Mouse (Mus musculus): Measurements from ENCODE around the gene Nlrx1.

Nlrx1 gene

DNA sequence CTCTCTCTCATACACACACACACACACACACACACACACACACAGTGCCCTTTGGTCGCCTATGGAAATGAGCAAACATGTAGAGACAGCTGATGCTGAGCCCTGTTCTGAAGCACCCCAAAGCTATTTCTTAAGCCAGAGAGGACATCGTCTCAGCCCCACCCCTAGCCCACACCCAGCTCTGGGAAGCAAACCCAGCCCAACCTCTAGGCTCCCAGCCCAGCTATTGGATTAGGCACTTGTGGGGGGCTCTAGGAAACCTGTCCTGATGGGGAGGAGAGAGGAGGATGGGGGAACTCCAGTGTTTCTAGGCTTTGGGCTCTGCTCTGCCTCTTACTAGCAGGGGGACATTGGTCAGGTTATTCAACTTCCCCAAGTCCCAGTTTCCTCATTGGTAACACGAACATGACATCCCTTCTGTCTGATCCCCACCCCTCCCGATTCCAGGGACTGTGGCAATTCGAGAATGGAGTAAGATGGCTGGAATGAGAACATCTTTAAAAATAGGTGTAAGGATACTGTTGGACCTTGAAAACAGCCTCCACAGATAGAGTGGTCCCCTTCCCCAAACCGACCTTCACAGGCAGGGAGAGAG, 18.0 kb upstream of the Nlrx1 start:
- in situ Hi-C loops (cut with MboI; ENCODE audit: low pct_unique_long_range_greater_than_20kb in 1 of 2, low sequenced_read_pairs in 2 of 2, unreplicated experiment in 1 of 2), result no loop called here

DNA sequence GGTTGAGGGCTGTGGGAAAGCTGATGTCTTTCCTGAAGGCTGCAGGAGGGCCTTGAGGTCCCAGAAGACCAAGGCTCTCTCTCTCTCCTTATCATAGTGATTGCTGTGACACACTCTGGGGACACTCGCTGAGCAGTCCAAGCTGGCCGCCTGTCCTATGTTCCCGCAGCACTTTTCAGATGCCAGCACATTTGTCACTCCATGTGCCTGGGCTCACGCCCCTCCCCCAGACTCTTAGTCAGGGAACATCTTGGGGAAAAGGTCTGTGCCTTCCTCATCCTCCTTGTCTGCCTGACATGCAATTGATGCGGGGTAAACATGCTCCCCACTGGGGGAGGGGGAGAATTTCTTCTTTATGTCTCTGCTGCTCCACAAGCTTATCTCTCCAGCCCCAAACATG, 14.8 kb upstream of the Nlrx1 start:
- in situ Hi-C loops (cut with MboI; ENCODE audit: low pct_unique_long_range_greater_than_20kb in 1 of 2, low sequenced_read_pairs in 2 of 2, unreplicated experiment in 1 of 2), result no loop called here

DNA sequence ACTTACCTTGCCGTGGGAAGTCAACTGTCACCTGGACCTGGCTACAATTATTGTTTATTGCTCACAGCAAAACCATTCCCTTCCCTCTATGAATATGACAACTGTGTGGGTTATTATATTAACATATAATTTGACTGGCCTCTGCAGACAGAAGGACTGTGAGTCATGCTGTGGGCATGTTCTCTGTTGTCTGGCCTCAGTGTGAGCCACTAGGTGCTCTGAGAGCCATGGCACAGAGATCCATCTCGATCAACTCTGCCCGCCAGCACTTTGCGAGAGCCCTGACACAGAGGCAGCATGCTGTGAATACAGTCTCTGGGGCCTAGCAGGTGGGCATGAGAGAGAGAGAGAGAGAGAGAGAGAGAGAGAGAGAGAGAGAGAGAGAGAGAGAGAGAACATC, 1.6 kb upstream of the Nlrx1 start:
- in situ Hi-C loops (cut with MboI; ENCODE audit: low pct_unique_long_range_greater_than_20kb in 1 of 2, low sequenced_read_pairs in 2 of 2, unreplicated experiment in 1 of 2), result loop anchor here in 1 of 2 experiments (25.0 kb wide), 1 partner anchor 283 kb away; no protein-coding TSS in a partner anchor

DNA sequence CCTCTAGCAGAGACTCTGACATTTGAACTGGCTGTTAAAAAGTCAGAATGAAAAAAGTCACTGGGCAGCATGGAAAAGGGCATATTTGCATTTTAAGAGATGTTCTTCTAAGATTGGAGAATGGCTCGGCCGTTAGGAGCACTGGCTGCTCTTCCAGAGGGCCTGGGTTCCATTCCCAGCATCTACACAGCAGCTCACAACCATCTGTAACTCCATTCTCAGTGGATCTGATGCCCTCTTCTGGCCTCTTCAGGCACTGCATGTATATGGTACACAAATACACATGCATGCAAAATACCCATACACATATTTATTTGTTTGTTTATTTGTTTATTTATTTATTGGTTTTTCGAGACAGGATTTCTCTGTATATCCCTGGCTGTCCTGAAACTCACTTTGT, 678 bp upstream of the Nlrx1 start:
- in situ Hi-C loops (cut with MboI; ENCODE audit: low pct_unique_long_range_greater_than_20kb in 1 of 2, low sequenced_read_pairs in 2 of 2, unreplicated experiment in 1 of 2), result loop anchor here in 1 of 2 experiments (25.0 kb wide), 1 partner anchor 282 kb away; no protein-coding TSS in a partner anchor

DNA sequence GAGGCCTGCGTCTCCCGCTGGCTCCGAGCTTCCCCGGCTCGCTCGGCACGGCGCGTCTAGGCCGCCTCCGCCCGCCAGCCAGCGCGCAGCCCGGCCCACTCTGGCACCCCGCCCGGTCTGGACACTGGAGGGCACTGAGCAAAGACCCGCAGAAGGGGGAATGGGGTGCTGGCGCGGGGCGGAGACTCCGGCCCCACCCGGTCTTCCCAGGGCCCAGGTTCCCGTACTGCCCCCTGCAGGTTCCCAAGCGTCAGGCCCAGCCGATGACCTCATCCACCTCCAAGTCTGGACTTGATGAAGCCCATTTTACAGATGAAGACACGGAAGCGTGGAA, 405 bp downstream of the Nlrx1 start:
- in situ Hi-C loops (cut with MboI; ENCODE audit: low pct_unique_long_range_greater_than_20kb in 1 of 2, low sequenced_read_pairs in 2 of 2, unreplicated experiment in 1 of 2), result loop anchor here in 1 of 2 experiments (25.0 kb wide), 1 partner anchor 281 kb away; no protein-coding TSS in a partner anchor

- in situ Hi-C loops (cut with MboI; ENCODE audit: low pct_unique_long_range_greater_than_20kb in 1 of 2, low sequenced_read_pairs in 2 of 2, unreplicated experiment in 1 of 2), result loop anchor here in 1 of 2 experiments (25.0 kb wide), 1 partner anchor 280 kb away; no protein-coding TSS in a partner anchor
Measured at GRCm38 (mm10) chr9:44267319-44268026, 926 bp downstream of the Nlrx1 start.

DNA sequence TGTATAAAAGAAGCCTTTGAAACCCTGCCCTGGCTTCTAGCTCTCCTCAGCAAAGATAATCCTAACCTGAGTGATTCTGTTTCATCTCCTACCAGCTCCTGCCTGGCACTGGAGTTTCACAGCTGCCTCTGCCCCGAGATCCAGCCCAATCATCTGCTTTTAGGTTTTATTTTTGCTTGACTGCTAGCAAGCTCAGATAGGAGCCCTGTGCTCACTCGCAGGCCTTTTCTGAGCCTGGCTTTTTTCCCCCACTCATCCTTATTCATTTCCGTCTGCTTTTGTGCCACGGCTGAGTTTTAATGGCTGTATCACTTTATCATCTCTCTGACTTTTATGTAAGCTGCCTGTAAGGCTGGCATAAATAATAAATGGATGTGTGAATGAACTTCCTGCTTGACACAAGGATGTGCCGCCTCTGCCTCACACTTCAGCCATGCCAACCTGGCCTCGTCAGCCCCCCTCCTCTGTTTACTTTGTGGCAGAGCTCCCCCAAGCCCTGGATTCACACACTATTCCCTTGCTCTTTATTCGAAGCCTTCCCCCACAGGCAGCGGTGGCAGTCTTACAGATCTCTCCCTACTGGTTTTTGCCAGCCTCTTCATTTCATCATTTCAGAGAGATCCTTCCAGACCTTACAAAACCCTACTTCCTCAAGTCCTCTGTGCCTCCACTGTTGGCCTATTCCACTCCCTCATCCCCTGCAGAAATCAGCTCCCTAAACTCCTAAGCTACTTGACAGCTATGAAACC, 1.7 kb downstream of the Nlrx1 start:
- in situ Hi-C loops (cut with MboI; ENCODE audit: low pct_unique_long_range_greater_than_20kb in 1 of 2, low sequenced_read_pairs in 2 of 2, unreplicated experiment in 1 of 2), result loop anchor here in 1 of 2 experiments (25.0 kb wide), 1 partner anchor 279 kb away; no protein-coding TSS in a partner anchor

DNA sequence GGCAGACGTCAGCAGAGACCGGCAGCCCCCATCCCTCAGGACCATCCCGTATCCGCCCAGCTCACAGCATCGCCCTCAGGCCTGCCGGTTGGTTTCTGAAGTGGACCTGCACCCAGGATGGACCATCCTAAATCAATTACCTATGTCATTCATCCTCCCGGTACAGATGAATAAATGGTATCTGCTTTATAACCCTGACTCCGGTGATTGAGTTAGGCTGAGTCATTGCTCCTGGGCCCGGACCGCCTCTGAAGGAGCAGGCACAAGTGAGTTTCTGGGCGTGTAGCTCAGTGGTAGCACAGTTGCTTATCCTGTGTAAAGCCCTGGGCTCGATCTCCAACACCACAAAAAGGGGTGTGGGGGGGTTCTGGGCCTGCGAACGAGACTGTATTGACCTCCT, 7.0 kb downstream of the Nlrx1 start:
- in situ Hi-C loops (cut with MboI; ENCODE audit: low pct_unique_long_range_greater_than_20kb in 1 of 2, low sequenced_read_pairs in 2 of 2, unreplicated experiment in 1 of 2), result loop anchor here in 1 of 2 experiments (25.0 kb wide), 1 partner anchor 274 kb away; no protein-coding TSS in a partner anchor

- in situ Hi-C loops (cut with MboI; ENCODE audit: low pct_unique_long_range_greater_than_20kb in 1 of 2, low sequenced_read_pairs in 2 of 2, unreplicated experiment in 1 of 2), result loop anchor here in 1 of 2 experiments (25.0 kb wide), 1 partner anchor 272 kb away; no protein-coding TSS in a partner anchor
Measured at GRCm38 (mm10) chr9:44259014-44259413, 9.4 kb downstream of the Nlrx1 start.

DNA sequence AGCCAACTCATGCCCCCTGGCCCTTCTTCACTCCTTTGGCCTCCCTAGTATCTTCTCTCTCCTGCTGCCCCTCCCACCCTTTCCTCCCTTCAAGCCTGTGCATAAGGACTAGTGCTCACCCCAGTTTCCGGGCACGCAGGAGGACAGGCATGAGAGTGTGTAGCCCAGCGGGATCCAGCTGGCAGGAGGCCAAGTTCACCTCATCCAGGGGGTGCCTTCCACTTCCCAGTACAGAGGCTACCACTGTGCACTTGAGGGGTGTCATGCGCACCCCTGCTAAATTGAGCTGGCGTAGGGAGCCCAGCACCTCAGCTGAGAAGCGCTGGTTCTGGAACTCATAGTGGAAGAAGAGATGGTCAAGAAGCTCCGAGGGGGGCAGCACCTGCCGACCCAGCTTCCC, 12.2 kb downstream of the Nlrx1 start:
- in situ Hi-C loops (cut with MboI; ENCODE audit: low pct_unique_long_range_greater_than_20kb in 1 of 2, low sequenced_read_pairs in 2 of 2, unreplicated experiment in 1 of 2), result loop anchor here in 1 of 2 experiments (25.0 kb wide), 1 partner anchor 269 kb away; no protein-coding TSS in a partner anchor

GRCm38 (mm10) chr9:44255136-44255521, 13.3 kb downstream of the Nlrx1 start:
- in situ Hi-C loops (cut with MboI; ENCODE audit: low pct_unique_long_range_greater_than_20kb in 1 of 2, low sequenced_read_pairs in 2 of 2, unreplicated experiment in 1 of 2), result loop anchor here in 1 of 2 experiments (25.0 kb wide), 1 partner anchor 268 kb away; no protein-coding TSS in a partner anchor

- in situ Hi-C loops (cut with MboI; ENCODE audit: low pct_unique_long_range_greater_than_20kb in 1 of 2, low sequenced_read_pairs in 2 of 2, unreplicated experiment in 1 of 2), result loop anchor here in 1 of 2 experiments (25.0 kb wide), 1 partner anchor 267 kb away; no protein-coding TSS in a partner anchor
Measured at GRCm38 (mm10) chr9:44254508-44255135, 13.8 kb downstream of the Nlrx1 start.

DNA sequence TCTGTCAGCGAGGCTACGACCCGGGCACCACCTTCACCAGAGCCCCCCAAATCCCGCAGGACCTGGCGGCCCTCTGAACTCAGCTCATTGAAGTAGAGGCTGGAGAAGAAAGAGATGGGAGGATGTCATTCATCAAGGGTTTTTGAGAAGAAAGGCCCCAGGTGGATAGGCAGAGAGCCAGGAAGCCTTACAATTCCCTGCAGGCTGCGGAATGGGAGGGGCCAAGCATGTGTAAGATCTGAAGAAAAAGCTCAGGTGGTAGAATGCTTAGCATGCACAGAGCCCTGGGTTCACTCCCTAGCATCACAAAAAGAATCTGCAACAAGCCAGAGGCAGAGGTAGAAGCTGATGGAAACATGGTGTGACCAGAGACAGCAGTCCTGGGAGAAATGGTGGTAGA, 15.0 kb downstream of the Nlrx1 start:
- in situ Hi-C loops (cut with MboI; ENCODE audit: low pct_unique_long_range_greater_than_20kb in 1 of 2, low sequenced_read_pairs in 2 of 2, unreplicated experiment in 1 of 2), result loop anchor here in 1 of 2 experiments (25.0 kb wide), 1 partner anchor 266 kb away; no protein-coding TSS in a partner anchor

GRCm38 (mm10) chr9:44251314-44251713, 17.1 kb downstream of the Nlrx1 start, which contains the start of gene Pdzd3:
Gene Pdzd3, minus strand, starts transcription at chr9:44251471.
- in situ Hi-C loops (cut with MboI; ENCODE audit: low pct_unique_long_range_greater_than_20kb in 1 of 2, low sequenced_read_pairs in 2 of 2, unreplicated experiment in 1 of 2), result loop anchor here in 1 of 2 experiments (25.0 kb wide), 1 partner anchor 264 kb away; no protein-coding TSS in a partner anchor

- in situ Hi-C loops (cut with MboI; ENCODE audit: low pct_unique_long_range_greater_than_20kb in 1 of 2, low sequenced_read_pairs in 2 of 2, unreplicated experiment in 1 of 2), result loop anchor here in 1 of 2 experiments (25.0 kb wide), 1 partner anchor 263 kb away; no protein-coding TSS in a partner anchor
Measured at GRCm38 (mm10) chr9:44250445-44250844, 18.0 kb downstream of the Nlrx1 start.

- in situ Hi-C loops (cut with MboI; ENCODE audit: low pct_unique_long_range_greater_than_20kb in 1 of 2, low sequenced_read_pairs in 2 of 2, unreplicated experiment in 1 of 2), result loop anchor here in 1 of 2 experiments (25.0 kb wide), 1 partner anchor 262 kb away; no protein-coding TSS in a partner anchor
Measured at GRCm38 (mm10) chr9:44249181-44250146, 18.9 kb downstream of the Nlrx1 start.

DNA sequence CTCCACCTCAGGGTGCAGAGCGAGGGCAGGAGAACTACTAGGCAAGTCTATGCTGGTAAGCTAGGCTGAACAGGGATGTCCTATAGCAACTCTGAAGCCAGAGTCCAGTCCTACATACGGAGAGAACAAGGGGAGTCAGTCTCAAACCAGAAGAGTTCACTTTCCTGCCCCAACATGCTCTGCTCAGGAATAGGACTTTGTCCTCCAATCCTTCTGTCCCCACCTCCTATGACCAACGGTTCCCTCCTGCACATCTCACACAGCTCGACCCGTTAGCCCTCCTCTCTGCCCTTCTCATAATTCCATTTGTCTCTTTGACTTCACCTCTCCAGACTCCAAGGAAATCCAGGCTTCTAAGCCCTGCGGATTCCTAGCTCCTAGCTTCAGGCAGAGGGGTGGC, 20.5 kb downstream of the Nlrx1 start:
- in situ Hi-C loops (cut with MboI; ENCODE audit: low pct_unique_long_range_greater_than_20kb in 1 of 2, low sequenced_read_pairs in 2 of 2, unreplicated experiment in 1 of 2), result no loop called here
